In genomic region chr6:131360693-131361092, GRCm38 (mm10) we compare ENCODE assay signal across 9 mouse cellular contexts. TPM values are rescaled to one million over a fixed set of nuclear protein-coding genes. Genes with fewer than 3 reads are reported as not detected.
A peak's percentile ranks its signal among the peaks of the same experiment; 100 is the strongest.
DNase-seq lines count a peak whose midpoint lies in the region; TF ChIP-seq lines count a peak whose summit lies in the region.
"Had no signal": no experiment of that assay in that cellular context is flagged by ENCODE, and none has a peak within 500 bp of the region (broad histone marks: within the 10 kb centered on the region; RNA-seq: fewer than 3 reads in every experiment).

No protein-coding gene starts in this region.

- no peak overlapping the region for H3K27ac ChIP-seq in liver, adult 2 months (replicated peaks; ENCODE audit: insufficient read depth, low read depth, low read length)
- H3K27ac ChIP-seq: forebrain, embryonic 10.5 days had no signal

- no peak for TF ChIP-seq CTCF in liver, adult 2 months (IDR thresholded peaks at IDR 0.05; ENCODE audit: low read depth, low read length)

- no peak overlapping the region for H3K4me3 ChIP-seq in liver, adult 2 months (ENCODE audit: insufficient read depth, low read depth, low read length)
- H3K4me3 ChIP-seq: forebrain, embryonic 10.5 days had no signal

- peak; percentile 88 for DNase-seq in heart, adult 11 months
- no peak for DNase-seq in heart, adult 8-10 months (ENCODE audit: low spot score)
- peak; percentile 19 for DNase-seq in right cerebral cortex, postnatal 14 days
- no peak for DNase-seq in right cerebral cortex, postnatal 36 days (ENCODE audit: low spot score in 2 of 2)
- DNase-seq in liver, adult 2 months (ENCODE audit: extremely low read depth, low read depth, low spot score): peak; percentile 17
- no peak for DNase-seq in cerebellum, adult 11-12 months
- DNase-seq in cerebellum, adult 18-20 months: no peak
- no peak for DNase-seq in adrenal gland, adult 18-20 months (ENCODE audit: low spot score in 2 of 2)

- H3K36me3 ChIP-seq in liver, adult 2 months (ENCODE audit: control insufficient read depth, insufficient read depth, low read length): peaks cover 7% of the 10 kb centered on the region

- TF ChIP-seq POLR2A in liver, adult 2 months (IDR thresholded peaks at IDR 0.05; ENCODE audit: extremely low read depth, insufficient read depth, low read length): no peak

- H3K9ac ChIP-seq in liver, adult 2 months (ENCODE audit: low read depth, low read length): no peak overlapping the region

- H3K4me1 ChIP-seq in liver, adult 2 months (ENCODE audit: control insufficient read depth, insufficient read depth, low read length): no peaks in the 10 kb centered on the region
- H3K4me1 ChIP-seq: forebrain, embryonic 10.5 days had no signal

- 0 out of 2 replicates have a peak, but pooled peaks cover 2% of the 10 kb centered on the region for H3K27me3 ChIP-seq in liver, adult 2 months (ENCODE audit: control insufficient read depth, insufficient read depth, low read length)

- 68% methylated on average over 5 of the region's 5 CpGs for WGBS in liver, adult 2 months

- no peaks in the 10 kb centered on the region for H3K79me2 ChIP-seq in liver, adult 2 months (ENCODE audit: control insufficient read depth, insufficient read depth, low read length)

RNA-seq across cellular contexts. Expression of gene Styk1, which starts 7.3 kb away (rescaled TPM):
- total RNA-seq in heart, adult 8-10 months (2022): under 1 TPM in 3 of 4 experiments, not detected in 1; 0.17 to 0.49 (median 0.19) TPM
- not detected in 2 replicates for total RNA-seq in liver, adult 2 months (2014; rRNA removed)
- polyA plus RNA-seq in liver, adult 2 months (2012; rRNA removed): not detected in 2 replicates
- under 1 TPM; 0.23 to 0.64 TPM for total RNA-seq in adrenal gland, adult 18-20 months (2021)

RNA-seq across cellular contexts. Expression of gene Ybx3, which starts 27.6 kb away (rescaled TPM):
- 100 to 1,000 TPM; 172 to 240 (median 215) TPM for total RNA-seq in heart, adult 8-10 months (2022)
- 16.8 and 18.4 TPM in 2 replicates for total RNA-seq in liver, adult 2 months (2014; rRNA removed)
- 18.3 and 23.9 TPM in 2 replicates for polyA plus RNA-seq in liver, adult 2 months (2012; rRNA removed)
- total RNA-seq in adrenal gland, adult 18-20 months (2021): 100 to 1,000 TPM; 189 to 198 TPM

Comparison
In these comparisons a context has a peak if more than half of its experiments do, and no peak if none do; other contexts are left out.
1. DNase-seq: peak in heart, adult 11 months (single experiment), right cerebral cortex, postnatal 14 days (single experiment) and liver, adult 2 months (single experiment); none in heart, adult 8-10 months (single experiment), right cerebral cortex, postnatal 36 days (0 of 2), cerebellum, adult 11-12 months (single experiment), cerebellum, adult 18-20 months (0 of 2) and adrenal gland, adult 18-20 months (0 of 2).